Mouse (Mus musculus) layer of hippocampus, adult 18-20 months (tissue): Measurements from ENCODE around the gene Top2a. TPM values are rescaled to one million over a fixed set of nuclear protein-coding genes. Genes with fewer than 3 reads are reported as not detected.

Experiments
- DNase-seq, 2 experiments: peaks; one replicate each; pipeline ENCODE4 v3.0.0; 2022; ENCODE audit warnings: low spot score in 2 of 2
- long read RNA-seq: library from polyadenylated mRNA; stranded (forward); transcript quantifications from one replicate; pipeline ENCODE4 v2.0.0, GENCODE M21; 2021
- total RNA-seq, 2 experiments: library from RNA; stranded (reverse); gene quantifications; 2 replicates each; pipeline ENCODE4 v1.2.3; 2021

The Top2a gene
- under 1 TPM; 0.52 to 0.96 TPM for total RNA-seq
- long read RNA-seq, partial matches to known transcripts: 0 of 1 reads
- long read RNA-seq, other reads (novel, unspliced or antisense): 1 of 1 reads

- DNase-seq: peak; percentile 94 to 100
These were observed at the start of gene Top2a for GRCm38 (mm10) chr11:99023500-99024467. Gene Top2a, minus strand, starts transcription at chr11:99024189.

GRCm38 (mm10) chr11:99073781-99074180 is 49.8 kb upstream of the Top2a start:
- no peak for DNase-seq

GRCm38 (mm10) chr11:99071866-99072265 is 47.9 kb upstream of the Top2a start:
- DNase-seq: no peak

GRCm38 (mm10) chr11:99068455-99068854 is 44.5 kb upstream of the Top2a start:
- no peak for DNase-seq

GRCm38 (mm10) chr11:99067591-99067990 is 43.6 kb upstream of the Top2a start:
- DNase-seq: no peak

- peak; percentile 68 to 90 for DNase-seq
These were observed 42.0 kb upstream of the Top2a start for GRCm38 (mm10) chr11:99065979-99066378.

GRCm38 (mm10) chr11:99065353-99065752 is 41.4 kb upstream of the Top2a start:
- no peak for DNase-seq

- DNase-seq: no peak
These were observed 39.6 kb upstream of the Top2a start for GRCm38 (mm10) chr11:99063406-99064131.

- DNase-seq: no peak
These were observed 38.7 kb upstream of the Top2a start for GRCm38 (mm10) chr11:99062661-99063060.

- no peak for DNase-seq
These were observed 36.4 kb upstream of the Top2a start for GRCm38 (mm10) chr11:99060435-99060834.

GRCm38 (mm10) chr11:99055571-99056452 is 31.8 kb upstream of the Top2a start:
- DNase-seq: no peak

GRCm38 (mm10) chr11:99055143-99055542 is 31.2 kb upstream of the Top2a start:
- DNase-seq: no peak

- no peak for DNase-seq
These were observed 23.7 kb upstream of the Top2a start for GRCm38 (mm10) chr11:99047643-99048042.

- no peak for DNase-seq
These were observed 23.1 kb upstream of the Top2a start for GRCm38 (mm10) chr11:99047120-99047519.

GRCm38 (mm10) chr11:99045159-99045889 is 21.3 kb upstream of the Top2a start:
- no peak for DNase-seq

GRCm38 (mm10) chr11:99044306-99044705 is 20.3 kb upstream of the Top2a start:
- DNase-seq: no peak

GRCm38 (mm10) chr11:99043632-99044031 is 19.6 kb upstream of the Top2a start:
- no peak for DNase-seq

GRCm38 (mm10) chr11:99042834-99043431 is 18.9 kb upstream of the Top2a start:
- DNase-seq: no peak

- DNase-seq: no peak
These were observed 18.1 kb upstream of the Top2a start for GRCm38 (mm10) chr11:99041841-99042780.
